Comparison of ENCODE assay signal across 14 mouse cellular contexts in genomic region chr1:80616671-80617070, GRCm38 (mm10).
DNase-seq lines count a peak whose midpoint lies in the region.
"Had no signal": no experiment of that assay in that cellular context is flagged by ENCODE, and none has a peak within 500 bp of the region (broad histone marks: within the 10 kb centered on the region; RNA-seq: fewer than 3 reads in every experiment).

No protein-coding gene starts in this region.

- intact Hi-C loops in left cerebral cortex, postnatal 36 days (cut with DNase I) = no loop called here
- intact Hi-C loops in left cerebral cortex, postnatal 10 days (cut with DNase I) = no loop called here

- peak; percentile 53 for DNase-seq in layer of hippocampus, adult 11-12 months (ENCODE audit: low spot score)
- no peak for DNase-seq in layer of hippocampus, postnatal 25 days (ENCODE audit: extremely low spot score in 1 of 2, low spot score in 1 of 2)
- peak; percentile 13 to 28 for DNase-seq in left cerebral cortex, postnatal 36 days (ENCODE audit: low spot score in 2 of 2)
- no peak for DNase-seq in left cerebral cortex, postnatal 10 days (ENCODE audit: extremely low spot score in 1 of 2, low spot score in 2 of 2)
- peak; percentile 29 to 53 for DNase-seq in layer of hippocampus, postnatal 36 days
- no peak for DNase-seq in thymus, postnatal 14 days
- no peak for DNase-seq in adrenal gland, adult 8-10 months
- DNase-seq: adrenal gland, postnatal 14 days; cerebellum, adult 2 months; cerebellum, postnatal 10 days; forebrain, postnatal 0 days; heart, adult 18-20 months; heart, postnatal 10 days; heart, postnatal 4 days had no signal

Comparison
In these comparisons a context has a peak if more than half of its experiments do, and no peak if none do; other contexts are left out.
1. DNase-seq: peak in layer of hippocampus, adult 11-12 months (single experiment), left cerebral cortex, postnatal 36 days (2 of 2) and layer of hippocampus, postnatal 36 days (2 of 2); none in layer of hippocampus, postnatal 25 days (0 of 2), left cerebral cortex, postnatal 10 days (0 of 2), thymus, postnatal 14 days (single experiment) and adrenal gland, adult 8-10 months (single experiment).